Mouse (Mus musculus): Measurements from ENCODE around the gene Hist2h3b. TPM values are rescaled to one million over a fixed set of nuclear protein-coding genes. Genes with fewer than 3 reads are reported as not detected.
"Not testable (repeated sequence)": the region's sequence is repeated elsewhere in the genome, so short reads cannot be mapped to it uniquely, and the experiment has no call there.

Gene Hist2h3b
- polyA plus RNA-seq, 1 experiment = 102 TPM

DNA sequence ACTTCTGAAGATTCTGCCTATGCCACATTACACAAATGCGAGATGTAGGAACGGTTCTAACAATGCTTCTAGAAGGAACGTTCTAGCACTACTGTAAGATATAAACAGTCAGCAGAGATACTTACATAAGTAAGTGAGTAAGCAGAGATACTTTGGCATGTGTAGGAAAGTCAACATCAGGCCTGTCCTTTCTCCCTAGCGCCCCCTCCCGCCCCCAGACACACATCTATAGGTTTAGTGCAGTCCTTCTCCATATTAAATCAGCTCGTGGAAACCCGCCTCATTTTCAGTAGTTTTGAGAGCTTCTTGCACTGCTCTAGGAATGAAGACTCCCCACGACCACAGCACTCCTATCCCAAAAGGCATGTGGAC, 9.0 kb downstream of the Hist2h3b start:
- peak overlapping the region; percentile 62 for H3K27ac ChIP-seq (ENCODE audit: insufficient read depth, low read length)

DNA sequence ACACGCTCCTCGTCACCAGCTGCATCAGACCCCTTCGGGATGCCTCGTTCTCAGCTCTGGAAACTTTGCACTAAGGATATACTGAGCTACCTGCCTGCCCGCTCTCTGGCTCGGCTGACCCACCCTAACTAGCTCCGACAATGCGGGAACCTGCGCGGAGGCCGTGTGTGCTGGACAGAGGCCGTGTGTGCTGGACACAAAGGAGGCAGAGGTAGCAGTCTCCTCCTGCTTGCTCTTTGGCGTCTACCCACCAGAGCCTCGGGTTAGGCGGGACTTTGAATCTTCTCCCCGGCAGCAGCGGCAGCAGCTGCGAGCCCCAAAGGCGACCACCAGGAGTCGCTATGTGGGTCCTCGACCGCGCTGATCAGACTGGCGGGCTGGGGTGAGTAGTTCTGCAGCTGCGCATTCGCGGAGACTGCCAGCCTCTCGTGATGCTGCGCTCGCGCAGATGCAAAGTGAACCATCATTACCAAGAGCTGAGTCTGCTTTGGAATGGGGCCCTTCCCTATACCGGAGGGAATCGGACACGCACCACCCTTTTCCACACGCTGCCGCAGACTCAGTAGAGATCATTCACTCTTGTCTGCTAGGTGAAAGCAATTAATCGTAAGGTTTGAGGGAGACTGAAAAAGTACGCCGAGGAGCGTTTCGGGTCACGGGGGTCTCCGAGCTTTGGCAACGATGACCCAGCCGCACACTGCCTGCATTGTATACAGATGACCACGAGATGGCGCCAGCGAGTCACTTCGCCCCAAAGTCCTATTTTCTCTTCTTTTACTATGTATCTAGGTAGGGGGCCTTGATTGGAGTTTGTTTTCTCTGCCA, 9.6 kb downstream of the Hist2h3b start:
- TF ChIP-seq POLR2A (IDR thresholded peaks at IDR 0.05; ENCODE audit: low read depth, low read length) (no peak), CTCF (IDR thresholded peaks at IDR 0.05; ENCODE audit: extremely low read depth, insufficient read depth, insufficient read length, insufficient replicate concordance) (peak; percentile 79)
- H3K4me3 ChIP-seq (ENCODE audit: extremely low read depth, insufficient read depth, insufficient read length) = peak overlapping the region; percentile 72
- H3K36me3 ChIP-seq (ENCODE audit: control insufficient read depth, insufficient read depth, low read length) = no peaks in the 10 kb centered on the region
- peak overlapping the region; percentile 81 for H3K27ac ChIP-seq (ENCODE audit: insufficient read depth, low read length)
- peak; percentile 85 to 89 for DNase-seq (ENCODE audit: low read depth in 1 of 2, low spot score in 2 of 2)
- WGBS = under 1% methylated on average over 49 of the region's 49 CpGs
- H3K27me3 ChIP-seq (ENCODE audit: control insufficient read depth, insufficient read depth, low read length) = no peaks in the 10 kb centered on the region
- H3K4me1 ChIP-seq (ENCODE audit: control insufficient read depth, insufficient read depth, insufficient read length) = peaks cover 5% of the 10 kb centered on the region; the same call in 1 of the 2 replicates

More for the DNA sequence above, 9.0 kb downstream of the Hist2h3b start:
- 16% methylated on average over 8 of the region's 8 CpGs for WGBS
- Histone ChIP-seq H3K4me1 (ENCODE audit: control insufficient read depth, insufficient read depth, insufficient read length) (peaks cover 5% of the 10 kb centered on the region; the same call in 1 of the 2 replicates), H3K4me3 (ENCODE audit: extremely low read depth, insufficient read depth, insufficient read length) (peak overlapping the region; percentile 72; the same call in 1 of the 2 replicates), H3K36me3 (ENCODE audit: control insufficient read depth, insufficient read depth, low read length) (no peaks in the 10 kb centered on the region), H3K27me3 (ENCODE audit: control insufficient read depth, insufficient read depth, low read length) (no peaks in the 10 kb centered on the region)
- DNase-seq (ENCODE audit: low read depth in 1 of 2, low spot score in 2 of 2) = peak; percentile 60 to 67
- no peak for TF ChIP-seq POLR2A (IDR thresholded peaks at IDR 0.05; ENCODE audit: low read depth, low read length)
- TF ChIP-seq CTCF (IDR thresholded peaks at IDR 0.05; ENCODE audit: extremely low read depth, insufficient read depth, insufficient read length, insufficient replicate concordance) = no peak

GRCm38 (mm10) chr3:96280660-96281059, 12.2 kb downstream of the Hist2h3b start:
- no peak for TF ChIP-seq POLR2A (IDR thresholded peaks at IDR 0.05; ENCODE audit: low read depth, low read length)
- TF ChIP-seq CTCF (IDR thresholded peaks at IDR 0.05; ENCODE audit: extremely low read depth, insufficient read depth, insufficient read length, insufficient replicate concordance) = no peak
- WGBS = 84% methylated on average over 6 of the region's 6 CpGs

GRCm38 (mm10) chr3:96284457-96284856, 16.0 kb downstream of the Hist2h3b start:
- WGBS = 19% methylated on average over 4 of the region's 4 CpGs
- H3K36me3 ChIP-seq (ENCODE audit: control insufficient read depth, insufficient read depth, low read length) = no peaks in the 10 kb centered on the region
- DNase-seq (ENCODE audit: low read depth in 1 of 2, low spot score in 2 of 2) = no peak
- peaks cover 4% of the 10 kb centered on the region for H3K4me1 ChIP-seq (ENCODE audit: control insufficient read depth, insufficient read depth, insufficient read length)
- H3K27ac ChIP-seq (ENCODE audit: insufficient read depth, low read length) = no peak overlapping the region
- no peak overlapping the region for H3K4me3 ChIP-seq (ENCODE audit: extremely low read depth, insufficient read depth, insufficient read length)
- H3K27me3 ChIP-seq (ENCODE audit: control insufficient read depth, insufficient read depth, low read length) = 0 out of 2 replicates have a peak, but pooled peaks cover under 1% of the 10 kb centered on the region
- no peak for TF ChIP-seq CTCF (IDR thresholded peaks at IDR 0.05; ENCODE audit: extremely low read depth, insufficient read depth, insufficient read length, insufficient replicate concordance)
- TF ChIP-seq POLR2A (IDR thresholded peaks at IDR 0.05; ENCODE audit: low read depth, low read length) = no peak

More at GRCm38 (mm10) chr3:96280660-96281059, 12.2 kb downstream of the Hist2h3b start:
- Histone ChIP-seq H3K4me1 (ENCODE audit: control insufficient read depth, insufficient read depth, insufficient read length) (peaks cover 7% of the 10 kb centered on the region), H3K27ac (ENCODE audit: insufficient read depth, low read length) (no peak overlapping the region), H3K4me3 (ENCODE audit: extremely low read depth, insufficient read depth, insufficient read length) (no peak overlapping the region), H3K36me3 (ENCODE audit: control insufficient read depth, insufficient read depth, low read length) (no peaks in the 10 kb centered on the region), H3K27me3 (ENCODE audit: control insufficient read depth, insufficient read depth, low read length) (no peaks in the 10 kb centered on the region)
- DNase-seq (ENCODE audit: low read depth in 1 of 2, low spot score in 2 of 2) = no peak

GRCm38 (mm10) chr3:96287334-96287733, 18.9 kb downstream of the Hist2h3b start:
- H3K4me1 ChIP-seq (ENCODE audit: control insufficient read depth, insufficient read depth, insufficient read length); DNase-seq (ENCODE audit: low read depth in 1 of 2, low spot score in 2 of 2); H3K36me3 ChIP-seq (ENCODE audit: control insufficient read depth, insufficient read depth, low read length); H3K27me3 ChIP-seq (ENCODE audit: control insufficient read depth, insufficient read depth, low read length); H3K27ac ChIP-seq (ENCODE audit: insufficient read depth, low read length); H3K4me3 ChIP-seq (ENCODE audit: extremely low read depth, insufficient read depth, insufficient read length): not testable (repeated sequence)
- TF ChIP-seq CTCF (IDR thresholded peaks at IDR 0.05; ENCODE audit: extremely low read depth, insufficient read depth, insufficient read length, insufficient replicate concordance) = peak; percentile 29; the same call in 1 of the 2 replicates
- 97% methylated on average over 11 of the region's 11 CpGs for WGBS

DNA sequence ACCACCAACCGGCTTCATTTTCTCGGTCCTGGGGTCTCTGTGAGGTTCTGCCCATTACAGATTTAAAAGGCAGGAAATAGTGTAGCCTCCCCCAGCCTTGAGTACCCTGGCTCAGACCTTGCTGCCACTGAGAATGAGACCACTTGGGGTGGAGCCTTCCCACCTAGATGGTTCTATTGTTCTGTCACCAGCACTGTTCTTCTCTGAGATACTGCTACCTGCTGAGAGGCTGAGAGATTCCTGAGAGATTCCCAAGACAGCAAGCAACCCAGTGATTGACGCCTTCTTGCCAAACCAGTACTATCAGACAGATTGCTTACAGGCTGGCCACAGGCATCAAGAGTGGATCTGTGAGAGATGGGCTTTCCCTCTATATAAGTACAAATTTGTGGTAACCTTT, 20.7 kb downstream of the Hist2h3b start:
- no peak overlapping the region for H3K4me3 ChIP-seq (ENCODE audit: extremely low read depth, insufficient read depth, insufficient read length)
- peaks cover 5% of the 10 kb centered on the region for H3K4me1 ChIP-seq (ENCODE audit: control insufficient read depth, insufficient read depth, insufficient read length)
- H3K27ac ChIP-seq (ENCODE audit: insufficient read depth, low read length) = no peak overlapping the region
- H3K36me3 ChIP-seq (ENCODE audit: control insufficient read depth, insufficient read depth, low read length) = no peaks in the 10 kb centered on the region
- no peak for DNase-seq (ENCODE audit: low read depth in 1 of 2, low spot score in 2 of 2)
- TF ChIP-seq POLR2A (IDR thresholded peaks at IDR 0.05; ENCODE audit: low read depth, low read length) = no peak
- no peak for TF ChIP-seq CTCF (IDR thresholded peaks at IDR 0.05; ENCODE audit: extremely low read depth, insufficient read depth, insufficient read length, insufficient replicate concordance)
- WGBS = 84% methylated on average over 3 of the region's 3 CpGs
- H3K27me3 ChIP-seq (ENCODE audit: control insufficient read depth, insufficient read depth, low read length) = 0 out of 2 replicates have a peak, but pooled peaks cover 1% of the 10 kb centered on the region

- H3K27ac ChIP-seq (ENCODE audit: insufficient read depth, low read length); H3K27me3 ChIP-seq (ENCODE audit: control insufficient read depth, insufficient read depth, low read length); DNase-seq (ENCODE audit: low read depth in 1 of 2, low spot score in 2 of 2); H3K36me3 ChIP-seq (ENCODE audit: control insufficient read depth, insufficient read depth, low read length); H3K4me1 ChIP-seq (ENCODE audit: control insufficient read depth, insufficient read depth, insufficient read length); H3K4me3 ChIP-seq (ENCODE audit: extremely low read depth, insufficient read depth, insufficient read length): not testable (repeated sequence)
- 96% methylated on average over 3 of the region's 3 CpGs for WGBS
These were observed 22.3 kb downstream of the Hist2h3b start for GRCm38 (mm10) chr3:96290727-96291126.

Measured in spleen, adult 2 months (tissue).